Mouse (Mus musculus): Measurements from ENCODE around the gene Wdcp. TPM values are rescaled to one million over a fixed set of nuclear protein-coding genes. Genes with fewer than 3 reads are reported as not detected.
"Not testable (repeated sequence)": the region's sequence is repeated elsewhere in the genome, so short reads cannot be mapped to it uniquely, and the experiment has no call there.

Gene Wdcp
- 18.2 and 20.1 TPM in 2 replicates for polyA plus RNA-seq (2012; rRNA removed)
- polyA plus RNA-seq (2014; fragmentation: Nextera tagmentation; extraction: Ambion mirVana) = 12.6 and 16.2 TPM in 2 replicates

GRCm38 (mm10) chr12:4842890-4843597 is at the start of gene Wdcp:
TSS of gene Wdcp (plus strand) at chr12:4843303.
- Histone ChIP-seq H3K36me3 (ENCODE audit: control insufficient read depth, insufficient read depth, low read length) (no peaks in the 10 kb centered on the region), H3K27ac (replicated peaks; ENCODE audit: low read depth, low read length) (peak within 1 kb of the TSS; percentile 70), H3K4me2 (replicated peaks; ENCODE audit: low read depth, low read length, severe bottlenecking) (peak within 1 kb of the TSS; percentile 91), H3K4me3 (replicated peaks; ENCODE audit: low read length) (peak within 1 kb of the TSS; percentile 57), H3K9me3 (ENCODE audit: control insufficient read depth, low read length) (no peaks in the 10 kb centered on the region), H3K9ac (ENCODE audit: low read depth, low read length, severe bottlenecking) (peak within 1 kb of the TSS; percentile 66), H3K4me1 (ENCODE audit: control insufficient read depth, insufficient read depth, low read length) (peaks cover 10% of the 10 kb centered on the region), H3K27me3 (ENCODE audit: control insufficient read depth, insufficient read depth, low read length) (no peaks in the 10 kb centered on the region)
- no peak for TF ChIP-seq POLR2A (IDR thresholded peaks at IDR 0.05; ENCODE audit: borderline replicate concordance, extremely low read depth, insufficient read depth, insufficient read length)
- WGBS = 3% methylated on average over 30 of the region's 30 CpGs
- ATAC-seq (ENCODE audit: low FRiP score, low read depth) (peak; percentile 94), DNase-seq (ENCODE audit: low spot score) (peak; percentile 96)

- H3K27ac ChIP-seq (replicated peaks; ENCODE audit: low read depth, low read length) = no peak overlapping the region
- ATAC-seq (ENCODE audit: low FRiP score, low read depth) (no peak), DNase-seq (ENCODE audit: low spot score) (no peak)
- no peak overlapping the region for H3K4me3 ChIP-seq (replicated peaks; ENCODE audit: low read length)
- H3K36me3 ChIP-seq (ENCODE audit: control insufficient read depth, insufficient read depth, low read length) = no peaks in the 10 kb centered on the region
- H3K27me3 ChIP-seq (ENCODE audit: control insufficient read depth, insufficient read depth, low read length) = no peaks in the 10 kb centered on the region
- H3K9ac ChIP-seq (ENCODE audit: low read depth, low read length, severe bottlenecking) = no peak overlapping the region
- WGBS = 82% methylated on average over 1 of the region's 1 CpGs
- no peak for TF ChIP-seq POLR2A (IDR thresholded peaks at IDR 0.05; ENCODE audit: borderline replicate concordance, extremely low read depth, insufficient read depth, insufficient read length)
- no peaks in the 10 kb centered on the region for H3K9me3 ChIP-seq (ENCODE audit: control insufficient read depth, low read length)
- H3K4me1 ChIP-seq (ENCODE audit: control insufficient read depth, insufficient read depth, low read length) = no peaks in the 10 kb centered on the region
- H3K4me2 ChIP-seq (replicated peaks; ENCODE audit: low read depth, low read length, severe bottlenecking) = no peak overlapping the region
These were observed 49.4 kb upstream of the Wdcp start for GRCm38 (mm10) chr12:4793718-4794117.

DNA sequence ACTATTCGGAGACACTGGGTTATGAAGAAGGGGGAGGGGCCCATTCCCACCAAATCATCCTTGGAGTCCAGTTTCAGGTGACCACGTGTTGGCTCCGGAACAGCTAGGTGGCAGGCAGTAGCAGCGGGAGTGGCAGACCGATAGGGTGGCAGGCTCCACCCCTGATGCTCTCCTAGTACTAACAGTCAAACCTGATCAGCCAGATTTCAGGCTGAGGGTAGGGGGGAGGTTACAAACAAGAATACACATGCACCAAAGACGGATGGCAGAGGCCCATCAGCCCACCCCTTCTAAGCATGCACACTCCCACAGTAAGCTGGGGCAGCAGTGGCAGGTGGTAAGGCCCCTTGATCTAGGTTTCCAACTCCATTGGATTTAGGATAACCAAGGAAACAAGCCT is 45.6 kb upstream of the Wdcp start:
- H3K4me3 ChIP-seq (replicated peaks; ENCODE audit: low read length); H3K9me3 ChIP-seq (ENCODE audit: control insufficient read depth, low read length); ATAC-seq (ENCODE audit: low FRiP score, low read depth); H3K9ac ChIP-seq (ENCODE audit: low read depth, low read length, severe bottlenecking); H3K36me3 ChIP-seq (ENCODE audit: control insufficient read depth, insufficient read depth, low read length); H3K4me1 ChIP-seq (ENCODE audit: control insufficient read depth, insufficient read depth, low read length); H3K4me2 ChIP-seq (replicated peaks; ENCODE audit: low read depth, low read length, severe bottlenecking); DNase-seq (ENCODE audit: low spot score); H3K27me3 ChIP-seq (ENCODE audit: control insufficient read depth, insufficient read depth, low read length); H3K27ac ChIP-seq (replicated peaks; ENCODE audit: low read depth, low read length): not testable (repeated sequence)
- 61% methylated on average over 6 of the region's 6 CpGs for WGBS

DNA sequence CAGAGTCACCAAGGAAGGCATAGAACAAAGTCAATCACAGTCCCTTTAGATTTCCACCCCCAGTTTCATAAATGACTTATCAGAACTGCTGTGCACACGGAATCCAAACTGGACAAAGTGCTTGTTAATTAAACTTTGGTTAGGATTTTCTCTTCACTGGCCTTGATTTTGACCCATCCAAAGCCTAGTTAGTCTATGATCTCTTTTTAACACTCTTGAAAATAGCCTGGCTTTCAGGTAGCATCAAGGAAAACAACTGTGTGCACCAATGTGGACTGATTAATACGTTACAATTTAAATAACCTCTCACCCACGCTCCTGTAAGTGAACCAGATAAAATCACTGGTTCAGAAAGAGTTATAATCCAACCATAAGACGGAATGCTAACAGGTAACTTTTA is 32.1 kb upstream of the Wdcp start:
- WGBS = 79% methylated on average over 4 of the region's 4 CpGs
- Histone ChIP-seq H3K27me3 (ENCODE audit: control insufficient read depth, insufficient read depth, low read length) (no peaks in the 10 kb centered on the region), H3K27ac (replicated peaks; ENCODE audit: low read depth, low read length) (no peak overlapping the region), H3K4me1 (ENCODE audit: control insufficient read depth, insufficient read depth, low read length) (no peaks in the 10 kb centered on the region), H3K36me3 (ENCODE audit: control insufficient read depth, insufficient read depth, low read length) (no peaks in the 10 kb centered on the region), H3K4me2 (replicated peaks; ENCODE audit: low read depth, low read length, severe bottlenecking) (no peak overlapping the region), H3K4me3 (replicated peaks; ENCODE audit: low read length) (no peak overlapping the region), H3K9ac (ENCODE audit: low read depth, low read length, severe bottlenecking) (no peak overlapping the region), H3K9me3 (ENCODE audit: control insufficient read depth, low read length) (no peaks in the 10 kb centered on the region)
- TF ChIP-seq POLR2A (IDR thresholded peaks at IDR 0.05; ENCODE audit: borderline replicate concordance, extremely low read depth, insufficient read depth, insufficient read length) = no peak
- ATAC-seq (ENCODE audit: low FRiP score, low read depth) = no peak
- DNase-seq (ENCODE audit: low spot score) = no peak

GRCm38 (mm10) chr12:4811705-4812104 is 31.4 kb upstream of the Wdcp start:
- no peak overlapping the region for H3K4me3 ChIP-seq (replicated peaks; ENCODE audit: low read length)
- ATAC-seq (ENCODE audit: low FRiP score, low read depth) (no peak), DNase-seq (ENCODE audit: low spot score) (no peak)
- H3K9ac ChIP-seq (ENCODE audit: low read depth, low read length, severe bottlenecking) = no peak overlapping the region
- H3K4me1 ChIP-seq (ENCODE audit: control insufficient read depth, insufficient read depth, low read length) = peaks cover 5% of the 10 kb centered on the region
- H3K27me3 ChIP-seq (ENCODE audit: control insufficient read depth, insufficient read depth, low read length) = no peaks in the 10 kb centered on the region
- no peak overlapping the region for H3K27ac ChIP-seq (replicated peaks; ENCODE audit: low read depth, low read length)
- no peak for TF ChIP-seq POLR2A (IDR thresholded peaks at IDR 0.05; ENCODE audit: borderline replicate concordance, extremely low read depth, insufficient read depth, insufficient read length)
- no peak overlapping the region for H3K4me2 ChIP-seq (replicated peaks; ENCODE audit: low read depth, low read length, severe bottlenecking)
- no peaks in the 10 kb centered on the region for H3K36me3 ChIP-seq (ENCODE audit: control insufficient read depth, insufficient read depth, low read length)
- H3K9me3 ChIP-seq (ENCODE audit: control insufficient read depth, low read length) = no peaks in the 10 kb centered on the region
- 61% methylated on average over 3 of the region's 3 CpGs for WGBS

All from limb, embryonic 14.5 days (tissue).